Mouse (Mus musculus): ENCODE measurements at regions not wholly inside any gene's neighbourhood (a gene's known extent, or its start where the extent isn't known, plus 50 kb on each side); places are given as distances from the start of the nearest gene placed in this dataset.

DNA sequence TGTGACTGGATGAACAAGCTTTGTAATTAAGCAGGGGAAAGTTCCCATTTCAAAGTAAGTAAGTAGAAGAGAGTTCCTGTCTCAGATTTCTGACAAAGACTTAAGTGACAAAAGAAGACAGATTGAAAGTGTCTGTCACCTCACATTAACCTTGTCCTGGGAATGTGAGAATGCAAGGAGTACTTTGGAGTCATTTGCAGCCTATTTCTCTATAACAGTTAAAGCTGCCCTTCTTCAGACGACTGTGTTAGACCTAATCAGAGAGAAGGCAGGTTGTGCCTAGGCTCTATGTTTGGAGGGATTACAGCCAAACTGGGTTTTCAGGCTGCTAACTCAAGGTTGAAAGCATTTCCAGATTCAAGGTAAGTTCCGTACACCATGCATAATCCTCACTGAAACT lies 446.5 kb downstream of the Pdgfc start:
- no peak for DNase-seq (ENCODE audit: low spot score)

DNA sequence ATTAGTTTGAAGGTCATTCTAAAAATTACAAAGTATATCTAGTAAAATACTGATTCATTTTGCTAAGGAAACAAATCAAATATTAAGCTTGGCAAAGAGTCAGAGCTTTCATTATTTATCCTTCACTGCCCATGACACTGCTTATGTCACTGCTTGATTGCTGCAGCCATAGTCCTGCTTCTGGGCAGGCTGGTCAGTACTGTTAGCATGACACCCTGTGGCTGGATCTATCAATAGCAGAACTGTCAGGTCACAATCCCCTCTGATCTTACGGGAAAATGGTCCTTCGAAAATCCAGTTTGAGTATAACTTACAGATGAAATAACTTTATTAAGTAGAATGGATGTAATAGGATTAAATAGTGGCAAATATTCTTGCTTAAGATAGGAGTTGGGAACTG lies 447.1 kb downstream of the Pdgfc start:
- DNase-seq (ENCODE audit: low spot score): no peak

DNA sequence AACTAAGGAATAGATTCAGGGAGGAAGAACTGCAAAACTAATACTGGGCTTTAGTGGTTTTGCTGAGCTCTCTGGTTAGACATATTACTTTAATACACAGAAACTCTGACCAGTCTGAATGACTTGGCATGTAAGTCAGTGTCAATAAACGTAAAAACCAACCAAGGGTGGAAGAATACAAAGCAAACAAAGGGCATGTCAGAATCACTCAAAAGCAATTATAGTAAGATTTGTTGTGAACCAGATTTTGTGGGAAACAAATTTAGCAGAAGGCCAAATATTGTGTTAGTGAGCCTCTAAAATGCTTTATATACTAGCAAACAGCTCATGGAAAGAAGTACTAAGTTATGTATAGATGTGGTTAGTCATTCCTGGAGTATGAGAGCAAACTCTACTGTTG lies 427.1 kb upstream of the Ctso start:
- DNase-seq (ENCODE audit: low spot score): no peak

DNA sequence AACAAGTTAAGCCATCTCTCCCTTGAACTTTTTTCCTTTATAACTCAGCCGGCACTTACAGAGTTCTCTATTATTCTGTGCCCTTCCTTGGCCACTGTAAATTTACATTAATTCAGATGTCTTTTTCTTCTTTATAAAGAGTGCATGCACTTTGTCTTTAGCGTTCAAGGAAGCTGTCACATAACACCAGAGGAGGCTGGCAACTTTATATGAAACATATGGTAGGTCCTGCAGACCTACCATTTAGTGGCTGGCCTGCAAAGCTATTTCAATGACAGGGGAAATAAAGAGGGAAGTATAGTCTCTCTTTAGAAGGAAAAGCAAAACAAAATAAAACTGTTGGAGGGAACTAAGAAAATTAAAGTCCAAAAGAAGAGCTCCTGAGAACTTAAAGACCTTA lies 423.8 kb upstream of the Ctso start:
- DNase-seq (ENCODE audit: low spot score): no peak

DNA sequence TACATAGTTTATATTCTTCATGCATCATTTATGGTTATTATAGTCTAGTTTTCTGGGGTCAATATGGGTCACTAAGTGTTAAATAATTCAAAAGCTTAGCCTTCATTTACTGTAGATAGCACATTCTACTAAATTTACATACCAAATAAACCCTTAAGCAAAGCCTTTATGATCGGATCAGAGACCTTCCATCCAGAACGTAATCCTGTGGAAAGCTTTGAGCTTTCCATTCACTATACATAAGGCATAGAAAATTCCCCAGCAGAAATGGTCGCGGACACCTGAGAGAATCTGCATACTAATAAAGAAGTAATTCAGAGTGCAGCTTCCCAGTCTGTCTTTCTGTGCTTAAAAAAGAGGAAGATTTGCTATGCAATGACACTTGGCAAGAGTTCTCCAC lies 410.6 kb upstream of the Ctso start:
- DNase-seq (ENCODE audit: low spot score): no peak

DNA sequence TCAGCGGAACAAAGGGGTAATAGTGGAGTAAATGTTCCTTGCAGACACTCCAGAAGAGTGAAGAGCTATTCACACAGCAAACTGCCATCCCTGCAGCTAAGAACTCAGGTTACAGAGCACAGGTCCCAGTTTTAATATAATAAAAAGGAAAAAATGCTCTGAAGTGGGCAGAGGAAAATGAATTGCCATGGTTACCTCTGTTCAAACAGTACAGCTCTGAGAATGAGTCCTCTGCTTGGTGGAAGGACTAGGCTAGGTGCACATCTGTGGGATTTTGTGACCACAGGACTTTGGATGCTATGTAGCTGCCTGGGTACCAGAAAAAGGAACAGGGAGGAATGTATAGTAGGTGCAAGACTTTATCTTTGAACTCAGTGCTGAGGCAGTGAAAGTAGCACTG lies 401.5 kb upstream of the Ctso start:
- DNase-seq (ENCODE audit: low spot score): no peak

DNA sequence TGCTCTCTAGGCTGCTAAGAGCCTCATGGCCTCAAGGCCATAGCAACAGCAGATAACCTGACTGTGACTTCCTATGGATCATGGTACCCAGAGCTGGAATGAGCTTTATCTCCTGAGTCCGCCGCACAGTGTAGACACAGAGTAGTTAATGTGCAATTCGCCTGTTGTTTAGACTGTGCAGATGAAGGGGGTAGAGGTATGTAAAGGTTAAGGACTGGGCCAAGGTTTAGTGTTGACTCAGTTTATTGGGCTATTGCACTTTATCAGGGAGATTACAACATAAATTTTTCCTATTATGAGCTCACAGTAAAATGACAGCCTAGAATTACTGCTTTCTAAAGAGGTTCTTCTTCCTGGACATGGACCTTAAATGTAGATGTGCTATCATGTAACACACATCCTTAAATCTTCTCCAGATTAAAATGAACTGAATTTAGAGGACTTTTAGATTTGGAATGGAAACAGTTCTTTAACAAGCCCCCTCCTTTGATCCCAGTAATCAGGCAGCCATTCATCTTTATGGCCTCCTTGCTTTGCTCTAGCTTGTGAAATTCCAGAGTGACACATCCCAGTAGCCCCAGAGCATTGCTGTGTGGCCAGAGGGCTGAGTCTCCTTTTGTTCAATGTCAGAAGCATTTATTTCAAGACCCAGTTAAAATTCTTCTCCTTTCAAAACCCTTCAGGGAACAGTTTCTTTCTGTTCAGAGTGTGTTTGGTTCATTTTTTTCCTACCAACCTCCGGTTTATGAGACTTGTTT lies 396.8 kb upstream of the Ctso start:
- no peak for DNase-seq (ENCODE audit: low spot score)

DNA sequence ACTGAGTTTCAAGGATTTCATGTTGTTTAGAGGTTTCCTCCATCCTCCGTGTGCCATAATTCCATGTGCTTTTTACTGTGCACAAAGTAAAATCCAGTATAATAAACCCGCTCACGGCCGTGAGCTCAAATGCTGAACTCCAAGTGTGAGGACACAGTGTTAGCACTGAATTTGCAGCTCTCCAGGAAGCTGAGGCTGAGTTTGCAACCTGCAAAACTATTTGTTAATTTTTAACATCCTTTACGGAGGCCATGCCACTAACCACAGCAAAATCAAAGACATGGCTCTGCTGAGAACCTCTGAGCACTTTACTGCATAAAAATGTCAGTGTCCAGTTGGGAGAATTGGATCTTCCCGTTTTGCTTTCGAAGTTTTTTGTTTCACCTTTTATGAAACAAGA lies 377.6 kb upstream of the Ctso start:
- no peak for DNase-seq (ENCODE audit: low spot score)

DNA sequence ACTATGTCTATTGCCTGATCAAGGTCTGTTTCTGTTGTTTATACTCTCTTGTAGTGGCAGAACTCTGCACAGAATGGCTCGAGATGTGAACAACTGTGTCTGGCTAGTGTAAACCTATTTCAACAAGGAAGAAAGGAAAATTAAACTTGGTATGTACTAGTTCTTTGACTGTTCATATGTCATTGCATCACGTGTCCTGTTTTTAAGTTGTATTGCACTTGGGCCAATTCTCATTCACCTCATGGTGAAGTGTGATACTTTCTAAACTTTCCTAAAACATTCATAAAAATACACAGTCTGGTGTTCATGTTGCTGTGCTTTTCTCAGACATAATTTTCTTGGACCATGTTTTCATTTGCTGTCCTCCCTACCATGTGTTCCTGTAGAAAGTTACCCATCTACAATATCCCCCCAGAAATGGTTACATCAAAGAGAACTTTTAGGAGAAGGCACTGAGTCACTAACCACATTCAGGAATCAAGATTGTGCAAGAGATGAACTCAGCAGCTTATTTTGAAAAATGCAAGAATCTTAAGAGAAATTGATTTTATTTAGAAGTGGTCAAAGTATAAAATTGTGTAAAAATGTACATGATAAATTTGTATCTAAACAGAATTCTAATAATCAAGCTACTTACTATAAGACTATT lies 369.7 kb upstream of the Ctso start:
- no peak for DNase-seq (ENCODE audit: low spot score)

DNA sequence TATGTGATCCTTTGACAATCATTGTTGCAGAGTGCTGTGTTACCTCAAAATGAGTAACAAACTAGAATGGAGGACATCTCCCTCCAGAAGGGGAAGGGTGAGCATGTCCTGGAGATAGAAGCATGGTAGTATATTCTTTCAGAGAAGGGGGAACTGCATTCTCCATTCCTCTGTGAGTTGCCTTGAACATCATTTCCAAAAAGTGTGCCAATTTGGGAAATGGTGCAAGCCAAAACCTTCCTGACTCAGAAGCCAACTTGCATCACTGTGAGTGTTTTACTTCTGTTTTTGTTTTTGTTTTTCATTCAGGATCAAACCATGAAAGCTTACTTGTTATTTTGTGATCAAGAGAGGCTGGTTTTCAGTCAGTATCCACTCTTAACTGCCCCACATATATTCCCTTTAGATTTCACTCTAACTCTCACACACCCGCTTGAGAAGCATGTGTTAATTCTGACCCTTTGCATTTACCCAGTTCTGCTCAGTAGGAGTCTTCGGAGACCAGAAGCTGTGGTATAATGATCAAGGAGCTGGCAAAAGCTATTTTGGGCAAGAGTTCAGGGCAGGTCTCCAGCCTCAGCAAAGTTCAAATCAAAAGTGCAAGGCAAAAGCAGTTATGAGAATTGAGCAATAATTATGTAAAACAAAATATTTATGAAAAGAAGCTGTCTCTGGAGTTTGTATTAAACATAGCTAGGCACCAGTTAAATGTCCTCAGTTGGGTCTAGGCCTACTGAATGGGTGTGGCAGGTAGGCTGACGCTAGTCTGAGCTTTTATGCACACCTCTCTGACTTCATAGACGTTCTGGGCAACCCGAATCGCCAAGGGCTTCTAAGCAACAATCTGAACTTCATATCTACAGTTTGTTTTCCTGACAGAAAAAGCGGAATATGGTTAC lies 368.3 kb upstream of the Ctso start:
- no peak for DNase-seq (ENCODE audit: low spot score)

DNA sequence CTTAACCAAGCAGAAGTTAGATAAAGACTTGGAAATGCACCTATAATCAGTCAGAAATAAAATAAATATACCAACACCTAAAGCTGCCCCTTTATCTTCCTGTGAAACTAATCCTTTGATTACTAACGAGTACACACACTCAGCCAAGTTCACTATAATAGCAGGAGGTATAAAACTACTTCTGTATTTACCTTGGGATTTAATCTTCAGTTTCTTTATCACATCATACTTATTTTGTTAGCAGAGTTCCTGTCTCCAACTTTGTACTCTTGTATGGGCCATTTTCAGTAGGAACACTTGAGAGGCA lies 367.7 kb upstream of the Ctso start:
- no peak for DNase-seq (ENCODE audit: low spot score)

DNA sequence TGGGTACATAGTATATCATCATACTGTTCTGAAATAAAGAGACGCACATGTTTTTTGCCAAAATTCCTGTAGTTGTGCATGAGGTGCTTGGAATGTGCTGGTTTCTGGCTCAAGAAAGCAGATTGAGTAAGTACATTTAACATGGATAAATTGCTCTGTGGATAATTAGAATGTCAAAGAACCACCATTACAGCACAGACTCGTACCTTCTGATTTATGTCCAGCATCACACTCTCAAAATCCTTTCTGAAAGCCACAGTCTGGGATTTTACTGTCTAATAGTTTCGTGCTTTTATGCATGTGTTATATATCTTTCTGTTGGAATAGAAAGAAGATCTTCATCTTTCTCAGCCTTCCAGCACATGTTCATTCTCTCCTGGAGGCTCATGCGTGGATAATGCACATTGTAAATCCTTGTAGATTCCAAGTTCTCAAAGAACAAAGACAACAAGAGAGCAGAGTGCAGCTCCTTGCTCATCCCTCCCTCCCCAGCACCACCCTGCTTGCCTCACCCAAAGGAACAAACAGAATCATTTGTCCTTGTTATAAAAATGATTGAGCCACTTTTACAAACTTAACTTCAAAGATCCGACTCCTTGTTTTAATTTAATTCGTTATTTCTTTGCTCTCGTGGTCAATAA lies 348.9 kb upstream of the Ctso start:
- DNase-seq (ENCODE audit: low spot score): no peak

DNA sequence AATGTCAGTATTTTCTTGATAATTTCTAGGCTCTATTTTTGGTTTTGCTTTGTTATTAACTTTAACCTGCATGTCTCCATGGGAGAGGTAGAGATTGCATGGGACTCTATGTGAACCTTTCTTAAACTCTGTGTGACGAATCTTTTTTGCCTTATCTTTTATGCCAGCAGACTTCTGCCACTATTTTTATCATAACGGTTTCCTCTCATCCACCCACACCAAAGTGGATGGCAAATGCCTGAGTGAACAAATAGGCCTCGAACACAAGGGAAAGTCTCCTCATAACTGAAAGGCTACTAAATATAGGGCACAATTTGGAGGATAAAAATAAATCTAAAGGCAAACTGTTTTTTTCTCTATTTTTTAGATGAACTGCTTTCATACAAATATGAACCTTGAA lies 343.3 kb upstream of the Ctso start:
- DNase-seq (ENCODE audit: low spot score): no peak

DNA sequence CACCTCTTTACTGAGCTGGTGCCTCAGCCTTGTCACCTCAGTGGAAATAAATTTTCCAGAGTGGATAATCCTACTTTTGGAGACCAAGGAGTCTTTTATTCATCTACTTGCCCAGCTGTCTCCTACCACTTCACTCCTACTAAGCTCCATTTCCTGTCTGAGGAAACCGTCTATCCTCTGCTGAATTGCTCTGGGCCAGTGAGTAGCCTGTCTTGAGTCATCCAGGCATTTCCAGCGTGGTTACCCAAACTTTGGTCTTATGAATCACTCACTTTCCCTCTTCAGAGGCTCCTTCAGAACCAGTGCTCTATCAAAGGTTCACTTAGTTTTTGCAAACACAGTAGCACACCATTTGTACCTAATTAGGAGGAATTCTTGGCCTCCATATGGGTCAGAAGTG lies 303.2 kb upstream of the Ctso start:
- DNase-seq (ENCODE audit: low spot score): no peak

DNA sequence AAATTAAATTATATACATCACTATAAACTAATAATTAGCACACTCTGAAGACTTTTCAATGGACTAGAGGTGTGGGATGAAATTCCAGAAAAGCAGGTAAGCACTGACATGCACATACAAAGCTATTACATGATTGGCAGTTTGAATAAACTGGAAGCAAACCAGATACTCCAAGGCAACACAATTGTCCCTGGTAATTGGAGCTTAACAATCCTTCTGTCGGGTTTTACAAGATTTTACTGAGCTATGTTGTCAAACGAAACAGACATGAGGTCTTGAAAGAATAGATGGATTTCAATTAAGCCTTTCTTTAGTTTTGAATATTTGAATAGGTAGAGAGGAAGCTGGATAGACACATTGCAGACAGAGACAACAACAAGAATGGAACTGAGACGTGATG lies 273.9 kb upstream of the Ctso start:
- DNase-seq (ENCODE audit: low spot score): no peak

DNA sequence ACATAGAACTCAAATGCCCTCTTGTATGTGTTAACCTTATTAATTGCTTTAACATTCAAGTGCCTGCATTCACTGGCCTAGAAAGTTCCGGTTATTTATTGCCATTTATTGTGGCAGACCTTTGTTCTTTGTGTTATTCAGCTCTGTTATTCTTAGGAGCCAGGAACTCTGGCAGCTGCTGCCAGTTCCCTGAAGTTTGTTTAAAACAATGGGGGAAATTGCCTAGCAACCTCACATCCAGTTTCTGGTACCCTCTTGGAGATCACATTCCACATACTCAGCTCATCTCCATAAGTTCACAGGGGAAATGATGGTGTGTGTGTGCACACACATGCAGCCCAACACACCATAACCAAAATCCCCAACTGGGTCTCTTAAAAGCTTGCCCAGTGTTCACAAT lies 270.8 kb upstream of the Ctso start:
- DNase-seq (ENCODE audit: low spot score): no peak

DNA sequence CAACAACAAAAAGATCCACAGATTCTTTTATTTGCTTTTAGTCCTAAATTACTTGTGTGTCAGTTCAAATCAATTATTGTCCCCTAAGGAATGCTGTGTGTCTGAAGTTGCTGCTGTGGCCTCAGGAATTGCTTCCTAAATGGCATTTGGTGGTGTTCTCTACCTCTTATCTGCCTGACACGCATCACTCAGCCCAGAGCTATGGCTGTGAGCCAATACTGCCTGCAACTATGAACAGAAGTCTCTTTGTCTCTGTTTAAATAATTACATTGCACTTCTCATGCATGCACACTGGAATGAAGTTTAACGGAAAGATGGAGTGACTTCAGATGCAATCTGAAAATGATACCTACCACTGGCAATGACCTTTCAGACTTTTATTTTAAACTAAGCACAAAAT lies 266.1 kb upstream of the Ctso start:
- no peak for DNase-seq (ENCODE audit: low spot score)

DNA sequence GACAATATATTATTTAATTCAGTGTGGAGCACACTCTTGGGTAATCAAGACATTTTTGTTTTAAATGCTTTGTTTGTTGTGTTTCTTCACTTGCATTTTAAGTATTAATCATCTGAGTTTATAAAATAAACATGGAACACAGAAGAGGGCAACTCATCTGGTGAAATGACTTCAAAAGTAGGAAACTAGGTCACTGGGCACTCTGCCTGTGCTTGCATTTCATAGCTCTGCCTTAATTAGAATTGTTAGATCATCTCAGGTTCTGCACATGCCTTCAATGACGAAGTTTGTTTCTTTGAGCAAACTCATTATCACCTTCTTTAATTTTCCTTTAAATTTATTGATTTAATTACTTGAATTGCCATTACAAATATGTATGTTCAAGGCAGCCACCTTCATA lies 255.8 kb upstream of the Ctso start:
- no peak for DNase-seq (ENCODE audit: low spot score)

DNA sequence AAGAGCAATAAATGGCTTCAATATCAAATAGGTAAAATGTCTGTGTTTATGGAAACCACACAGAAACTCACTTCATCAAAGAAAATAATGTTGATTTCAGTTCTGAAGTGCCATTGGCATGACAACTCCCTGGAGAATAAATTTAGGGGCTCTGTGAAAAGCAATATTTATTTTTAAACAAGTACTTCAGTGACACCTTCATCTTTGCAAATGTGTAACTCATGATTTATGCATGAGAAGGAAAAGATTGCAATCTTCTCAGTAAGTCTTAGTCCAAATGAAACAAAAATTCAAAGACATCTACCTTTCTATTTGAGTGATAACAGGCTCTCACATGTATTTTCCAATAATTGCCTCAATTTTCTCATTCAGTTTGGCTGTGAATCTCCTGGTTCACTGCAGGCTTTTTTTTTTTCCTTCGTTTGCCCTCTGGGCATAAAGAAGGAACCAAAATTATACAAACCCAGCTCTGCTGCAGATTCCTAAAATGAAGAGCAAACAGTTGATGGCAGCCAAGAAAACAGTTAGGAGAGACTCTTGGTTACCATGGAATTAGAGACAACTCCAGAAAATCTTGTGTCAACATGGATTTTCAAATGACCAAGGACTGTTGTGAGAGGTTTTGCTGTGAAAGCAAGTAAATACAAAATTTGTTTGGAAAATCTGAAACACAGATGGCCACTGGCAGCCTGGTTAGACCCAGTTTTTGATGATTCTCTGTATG lies 230.3 kb upstream of the Ctso start:
- DNase-seq (ENCODE audit: low spot score): no peak

DNA sequence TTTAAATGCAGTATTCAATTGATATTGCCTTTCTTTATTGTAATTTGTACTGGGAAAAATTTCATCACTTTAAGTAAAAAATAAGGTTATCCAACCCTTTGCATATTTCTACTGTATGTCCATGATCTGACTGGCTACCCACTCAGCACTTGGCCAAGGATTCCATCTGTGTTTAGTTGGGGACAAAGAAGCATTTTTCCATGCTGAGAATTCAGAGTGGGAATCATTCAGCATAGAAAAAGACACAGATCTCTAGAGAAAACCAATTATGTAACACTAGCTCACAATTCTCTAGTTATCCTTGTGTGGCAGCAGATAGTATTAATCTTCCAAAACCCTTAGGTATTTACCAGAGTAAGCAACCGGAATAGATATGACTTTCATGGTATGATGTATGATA lies 213.5 kb upstream of the Ctso start:
- no peak for DNase-seq (ENCODE audit: low spot score)

DNA sequence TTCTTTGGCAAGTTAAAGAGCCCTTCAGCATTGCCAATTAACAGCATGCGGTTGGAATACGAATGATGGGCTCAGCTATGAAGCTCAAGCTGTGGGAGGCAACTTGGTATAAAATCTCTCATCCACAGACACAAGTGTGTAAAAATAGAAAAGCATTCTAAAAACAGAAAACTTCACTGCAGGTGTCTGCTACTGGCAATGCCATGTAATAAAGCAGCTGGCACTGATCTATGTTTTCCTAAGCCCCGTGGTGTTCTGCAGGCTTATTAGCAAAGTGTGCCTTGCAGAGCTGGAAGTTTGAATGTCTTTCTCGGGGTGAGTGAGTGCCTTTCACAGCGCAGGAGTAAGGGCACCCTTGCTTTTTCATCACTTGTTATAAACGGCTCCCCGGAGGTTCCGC lies 196.9 kb upstream of the Ctso start:
- DNase-seq (ENCODE audit: low spot score): no peak

DNA sequence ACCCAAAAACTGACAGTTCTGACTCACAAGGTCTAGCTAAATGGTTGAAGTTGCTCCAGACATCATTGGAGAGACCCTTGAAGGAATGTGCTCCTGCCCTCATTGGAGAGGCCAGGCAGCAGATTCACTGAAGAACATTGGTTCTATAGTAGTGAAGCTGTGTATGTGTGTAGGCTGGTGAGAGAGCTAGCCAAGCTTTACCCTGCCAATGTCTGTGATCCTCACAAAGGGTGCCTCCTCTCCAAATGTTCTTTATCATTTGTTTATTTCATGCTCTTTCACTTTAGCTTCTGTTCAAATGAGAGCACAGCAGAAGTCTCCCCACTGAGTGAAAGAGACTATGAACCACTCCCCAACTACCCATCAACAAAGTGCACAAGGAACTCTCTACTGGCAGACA lies 195.6 kb upstream of the Ctso start:
- DNase-seq (ENCODE audit: low spot score): no peak
